Mouse (Mus musculus): Measurements from ENCODE around the gene Arf4. TPM values are rescaled to one million over a fixed set of nuclear protein-coding genes. Genes with fewer than 3 reads are reported as not detected.
"Not testable (repeated sequence)": the region's sequence is repeated elsewhere in the genome, so short reads cannot be mapped to it uniquely, and the experiment has no call there.

Gene Arf4
- total RNA-seq, 2 experiments from 2014 or later = 17.3 to 143 TPM

DNA sequence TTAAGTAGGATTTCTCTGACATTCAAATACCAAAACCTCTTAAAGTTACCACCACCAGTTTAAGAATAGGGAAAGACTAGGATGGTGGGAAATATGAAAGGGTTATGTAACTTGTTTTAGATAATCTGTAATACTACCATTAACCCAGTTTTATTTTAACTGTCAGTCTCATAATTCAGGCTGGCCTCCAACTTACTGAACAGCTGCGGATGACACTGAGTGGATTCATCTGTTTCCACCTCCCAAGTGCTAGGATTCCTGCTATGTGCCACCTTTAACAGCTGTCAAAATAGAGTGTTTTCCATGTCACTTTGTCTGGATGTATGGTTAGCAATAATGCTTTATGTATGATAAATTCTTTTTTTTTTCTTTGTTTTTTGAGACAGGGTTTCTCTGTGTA is 22.4 kb downstream of the Arf4 start:
- no peak for ATAC-seq (replicated peaks; ENCODE audit: low FRiP score, poor library complexity, severe bottlenecking)

DNA sequence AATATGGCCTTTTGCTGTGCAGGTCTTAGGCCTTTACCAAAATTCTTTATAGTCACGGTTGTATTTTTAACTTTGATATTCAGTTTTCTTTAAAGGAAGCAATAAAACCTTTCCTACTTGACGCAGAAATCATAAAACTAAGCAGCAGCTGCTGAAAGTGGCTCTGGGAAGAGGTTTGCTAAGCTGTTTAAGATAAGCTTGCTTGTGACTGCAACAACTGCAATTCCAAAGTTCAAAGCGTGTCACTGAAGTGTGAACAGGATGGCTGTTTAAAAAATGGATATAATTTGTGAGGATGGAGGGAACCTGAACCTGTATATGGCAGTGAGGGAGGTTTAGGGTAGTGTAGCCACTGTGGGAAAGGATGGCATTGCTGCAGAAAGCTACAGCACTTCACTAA is 24.1 kb downstream of the Arf4 start:
- no peak for ATAC-seq (replicated peaks; ENCODE audit: low FRiP score, poor library complexity, severe bottlenecking)

DNA sequence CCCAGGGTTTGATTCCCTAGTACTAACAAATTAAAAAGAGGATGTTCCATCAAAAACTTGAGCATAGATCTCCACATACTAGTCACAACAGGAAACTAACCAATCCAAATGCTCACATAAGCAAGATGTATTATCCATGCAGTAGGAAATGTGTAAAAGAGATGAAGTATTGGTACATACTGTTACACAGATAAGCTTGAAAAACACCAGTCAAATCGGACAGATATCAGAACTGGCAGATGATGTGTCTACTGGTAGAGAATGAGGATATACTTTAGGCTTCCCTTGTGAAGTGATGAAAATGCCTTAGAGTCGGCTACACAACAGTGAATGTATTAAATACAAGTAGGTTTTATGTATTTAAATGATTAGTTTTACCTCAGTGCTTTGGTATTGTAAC is 24.6 kb downstream of the Arf4 start:
- ATAC-seq (replicated peaks; ENCODE audit: low FRiP score, poor library complexity, severe bottlenecking) = no peak

DNA sequence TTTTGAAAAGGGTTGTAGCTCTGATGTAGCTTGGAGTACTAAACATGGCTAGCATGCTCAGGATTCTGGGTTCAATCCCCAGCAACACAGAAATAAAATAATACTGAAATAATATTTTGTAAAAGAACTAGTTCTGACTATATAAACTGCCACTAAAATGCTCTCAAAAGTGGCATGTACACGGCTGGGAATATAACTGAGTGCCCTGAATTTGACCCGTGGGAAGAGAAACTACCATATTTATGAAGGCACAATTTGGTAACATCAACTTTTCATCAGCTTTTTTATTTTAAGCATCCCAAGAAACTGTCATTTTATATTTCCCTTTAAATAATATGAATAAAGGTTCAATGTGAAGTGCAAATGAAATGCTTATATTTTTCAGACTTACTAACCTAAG is 26.0 kb downstream of the Arf4 start:
- ATAC-seq (replicated peaks; ENCODE audit: low FRiP score, poor library complexity, severe bottlenecking) = no peak

DNA sequence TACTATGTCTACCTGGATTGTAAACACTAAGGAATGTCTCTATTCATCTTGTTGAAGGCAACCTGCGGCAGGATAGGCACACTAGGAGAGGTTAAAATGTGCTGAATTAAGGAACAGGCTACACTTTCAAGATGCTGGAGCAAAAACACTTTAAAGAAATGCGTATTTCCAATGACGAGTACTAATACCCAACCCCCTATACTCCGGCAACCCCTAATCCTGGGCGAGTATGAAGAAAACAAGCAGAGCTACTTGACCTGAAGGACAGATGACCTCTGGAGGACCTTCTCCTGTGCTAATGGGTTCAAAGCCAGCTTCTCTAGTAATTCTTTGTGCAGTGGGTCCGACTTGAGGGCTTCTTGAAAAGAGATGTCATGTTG is 30.1 kb downstream of the Arf4 start:
- ATAC-seq (replicated peaks; ENCODE audit: low FRiP score, poor library complexity, severe bottlenecking) = no peak

DNA sequence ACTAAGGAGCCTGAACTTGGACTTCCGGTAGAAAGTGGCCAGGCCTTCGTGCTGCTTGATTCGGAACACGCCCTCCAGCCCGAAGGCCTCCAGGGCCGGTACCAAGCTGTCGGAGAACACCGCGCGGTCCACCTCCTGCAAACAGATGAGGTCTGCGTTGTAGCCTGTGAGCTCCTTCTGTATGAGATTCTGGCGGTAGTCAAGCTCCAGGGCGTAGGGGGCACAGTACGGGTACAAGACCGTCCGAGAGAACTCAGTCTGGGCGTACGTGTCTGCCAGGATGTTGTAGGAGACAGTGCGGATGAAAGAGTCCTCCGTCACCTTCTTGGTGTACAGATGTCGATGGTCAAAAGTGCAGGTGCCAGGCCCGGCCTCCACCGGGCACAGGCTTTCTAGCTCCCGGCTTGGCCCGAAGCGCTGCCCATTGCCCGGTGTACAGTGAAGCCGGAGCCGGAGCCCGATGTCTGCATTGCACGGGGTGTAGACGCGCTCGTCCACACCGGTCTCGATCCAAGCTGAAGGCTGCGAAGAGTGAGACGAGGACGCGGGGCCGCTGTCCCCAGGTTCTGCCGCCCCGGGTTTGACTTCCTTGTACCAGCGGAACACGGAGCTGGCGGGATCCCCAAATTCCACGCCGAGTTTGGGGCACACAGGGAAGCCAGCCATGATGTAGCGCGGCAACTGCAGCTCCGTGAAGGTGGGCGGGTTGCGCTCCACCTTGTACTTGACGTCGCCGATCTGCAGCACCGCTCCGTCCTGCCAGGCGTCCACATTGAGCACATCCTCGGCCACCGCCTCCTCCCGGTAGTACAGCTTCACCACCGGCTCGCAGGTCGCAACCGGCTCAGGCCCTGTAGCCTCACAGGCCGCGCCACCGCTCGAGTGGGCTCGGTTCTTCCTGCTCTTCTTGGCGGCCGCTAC is 30.8 kb downstream of the Arf4 start:
- ATAC-seq (replicated peaks; ENCODE audit: low FRiP score, poor library complexity, severe bottlenecking) = peak; percentile 67

DNA sequence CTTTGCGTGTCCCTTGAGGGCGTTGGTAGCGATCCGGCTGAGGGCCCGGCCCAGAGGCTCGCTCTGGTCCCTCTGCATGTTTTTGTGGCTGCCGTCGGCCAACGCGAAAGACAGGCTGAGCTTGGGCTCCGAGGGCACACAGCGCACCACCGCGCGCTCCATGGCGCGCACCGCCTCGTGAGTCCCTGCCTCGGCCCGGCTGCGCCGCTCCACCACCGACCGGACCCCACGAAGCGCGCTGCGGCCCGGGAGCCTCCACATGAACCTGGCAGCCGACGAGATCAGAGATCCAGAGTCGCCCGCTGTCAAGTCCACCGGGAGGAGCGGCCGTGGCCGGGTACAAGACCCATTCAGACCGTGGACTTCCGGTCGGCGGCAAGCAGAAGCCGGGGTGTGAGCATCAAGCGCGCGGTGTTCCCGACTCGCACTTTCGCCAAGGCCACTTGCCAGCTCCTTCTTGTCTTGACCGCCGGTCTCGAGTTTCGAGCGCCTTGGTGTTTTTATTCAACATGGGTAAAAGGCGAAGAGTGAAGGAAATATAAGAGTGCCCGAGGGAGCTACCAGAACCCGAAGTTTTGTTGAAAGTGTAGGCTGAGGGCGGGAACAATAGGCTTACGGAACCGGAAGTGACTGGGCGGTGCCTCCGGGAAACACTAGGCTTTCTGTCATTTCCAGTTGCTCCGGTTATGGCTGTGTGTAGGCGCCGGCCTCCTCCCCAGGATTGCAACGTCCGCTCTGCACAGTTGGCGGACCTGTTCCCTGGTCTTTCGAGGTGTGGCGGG is 31.6 kb downstream of the Arf4 start, which contains the start of gene Pde12:
TSS of gene Pde12 (minus strand) at position 592 of the 782 bp plus-strand sequence.
- ATAC-seq (replicated peaks; ENCODE audit: low FRiP score, poor library complexity, severe bottlenecking) = peak; percentile 87

DNA sequence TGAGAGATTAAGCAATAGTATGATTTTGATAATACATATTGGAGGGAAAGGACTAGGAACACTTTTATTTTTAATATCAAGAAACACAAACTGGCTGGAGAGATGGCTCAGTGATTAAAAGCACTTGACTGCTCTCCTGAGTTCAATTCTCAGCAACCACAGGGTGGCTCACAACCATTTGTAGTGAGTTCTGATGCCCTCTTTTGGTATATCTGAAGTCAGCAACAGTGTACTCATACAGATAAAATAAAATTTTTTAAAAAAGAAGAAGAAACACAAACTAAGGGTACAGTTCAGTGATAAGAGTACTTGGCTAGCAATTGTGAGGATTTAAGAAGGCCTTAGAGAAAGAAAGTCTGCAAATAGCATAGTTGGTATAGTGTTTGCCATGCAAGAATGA is 33.1 kb downstream of the Arf4 start:
- no peak for ATAC-seq (replicated peaks; ENCODE audit: low FRiP score, poor library complexity, severe bottlenecking)

DNA sequence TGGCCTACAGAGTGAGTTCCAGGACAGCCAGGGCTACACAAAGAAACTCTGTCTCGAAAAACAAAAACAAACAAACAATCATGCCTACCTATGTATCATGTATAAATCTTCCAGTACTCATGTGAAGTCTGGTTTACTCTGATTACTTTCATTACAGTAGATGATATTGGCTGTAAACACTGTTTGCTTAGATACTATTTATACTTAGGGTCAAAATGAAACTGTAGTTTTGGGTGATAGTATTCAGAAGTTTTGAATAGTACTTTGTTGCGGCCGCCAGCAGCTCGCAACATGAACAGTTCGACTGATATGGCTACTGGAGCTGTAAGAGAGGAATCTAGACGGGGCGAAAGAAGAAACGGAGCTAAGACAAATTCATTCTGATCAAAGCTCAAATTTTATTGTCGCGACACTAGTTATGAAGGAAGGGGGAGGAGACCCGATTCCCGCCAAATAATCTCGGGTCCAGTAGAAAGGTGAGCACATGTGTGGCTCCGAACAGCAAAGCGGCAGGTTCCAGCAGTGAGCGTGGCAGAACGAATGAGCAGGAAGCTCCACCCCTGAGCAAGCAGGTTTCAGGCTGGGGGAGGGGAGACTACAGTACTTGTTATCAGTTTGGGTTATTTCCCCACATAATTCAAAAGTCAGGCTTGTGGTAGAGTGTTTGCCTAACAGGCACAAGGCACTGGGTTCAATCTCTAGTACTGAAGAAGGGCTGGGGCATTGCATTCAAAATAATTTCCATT is 34.2 kb downstream of the Arf4 start:
- not testable (repeated sequence) for ATAC-seq (replicated peaks; ENCODE audit: low FRiP score, poor library complexity, severe bottlenecking)

DNA sequence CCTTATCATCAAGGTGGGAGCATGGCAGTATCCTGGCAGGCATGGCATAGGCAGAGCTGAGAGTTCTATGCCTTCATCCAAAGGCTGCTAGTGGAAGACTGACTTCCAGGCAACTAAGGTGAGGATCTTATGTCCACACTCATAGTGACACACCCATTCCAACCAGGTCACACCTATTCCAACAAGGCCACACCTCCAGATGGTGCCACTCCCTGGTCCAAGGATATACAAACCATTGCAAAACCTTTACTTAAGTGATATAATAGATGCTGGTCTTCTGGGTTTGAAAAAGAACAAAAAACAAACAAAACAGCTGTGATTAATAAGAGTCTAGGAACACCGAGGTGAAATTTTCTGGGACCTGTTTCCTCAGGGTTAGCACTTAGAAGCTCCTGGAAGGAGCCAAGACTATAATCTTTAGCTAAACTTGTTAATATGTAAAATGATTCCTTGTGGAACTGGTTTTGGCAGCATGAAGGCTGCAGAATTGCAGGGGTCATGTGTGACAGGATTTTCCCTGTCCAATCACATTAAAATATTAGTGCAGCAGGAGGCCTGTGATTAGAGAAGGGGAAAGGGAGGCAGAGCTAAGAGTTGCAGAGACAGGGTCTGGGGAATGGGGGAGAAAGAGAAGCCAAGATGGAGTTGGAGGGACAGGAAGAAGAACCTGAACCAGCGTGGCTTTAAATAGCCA is 36.7 kb downstream of the Arf4 start:
- not testable (repeated sequence) for ATAC-seq (replicated peaks; ENCODE audit: low FRiP score, poor library complexity, severe bottlenecking)

DNA sequence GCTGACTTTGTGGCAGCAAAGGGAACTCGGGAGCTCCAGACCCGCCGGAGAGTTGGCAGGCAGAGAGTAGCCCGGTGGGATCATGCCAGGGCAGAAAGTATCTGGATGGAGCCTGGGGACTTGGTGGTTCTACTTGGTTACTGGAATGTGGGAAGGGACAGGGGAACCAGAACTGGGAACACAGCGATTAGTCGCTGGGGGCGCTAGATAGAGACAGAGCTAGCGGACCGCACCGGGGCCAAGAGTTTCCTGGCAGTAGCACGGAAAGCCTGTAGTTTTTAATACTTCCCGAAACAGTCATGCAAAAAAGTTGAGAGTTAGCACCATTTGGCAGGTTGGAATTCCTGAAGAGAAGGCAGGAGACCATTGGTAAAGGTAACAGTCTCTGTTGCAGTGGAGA is 37.5 kb downstream of the Arf4 start:
- peak; percentile 96 for ATAC-seq (replicated peaks; ENCODE audit: low FRiP score, poor library complexity, severe bottlenecking)

DNA sequence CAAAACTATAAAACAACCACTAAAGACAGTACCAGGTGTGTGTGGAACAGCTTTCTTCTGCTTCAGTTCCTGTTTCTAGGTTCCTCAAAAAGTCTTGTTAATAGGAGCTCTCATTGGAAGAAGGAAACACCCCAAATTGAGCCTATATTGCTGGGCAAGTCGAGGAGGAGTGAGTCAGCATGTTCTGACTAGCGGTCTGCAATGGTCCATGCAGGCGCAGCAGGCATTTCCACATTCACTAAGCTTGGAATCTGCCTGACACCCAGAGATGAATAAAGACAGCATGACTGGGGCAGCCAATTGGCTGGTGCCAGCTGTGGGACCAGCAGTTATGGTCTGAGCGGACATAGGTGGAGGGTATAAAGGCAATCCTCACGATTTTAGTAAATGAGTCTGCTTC is 37.9 kb downstream of the Arf4 start:
- peak; percentile 96 for ATAC-seq (replicated peaks; ENCODE audit: low FRiP score, poor library complexity, severe bottlenecking)

DNA sequence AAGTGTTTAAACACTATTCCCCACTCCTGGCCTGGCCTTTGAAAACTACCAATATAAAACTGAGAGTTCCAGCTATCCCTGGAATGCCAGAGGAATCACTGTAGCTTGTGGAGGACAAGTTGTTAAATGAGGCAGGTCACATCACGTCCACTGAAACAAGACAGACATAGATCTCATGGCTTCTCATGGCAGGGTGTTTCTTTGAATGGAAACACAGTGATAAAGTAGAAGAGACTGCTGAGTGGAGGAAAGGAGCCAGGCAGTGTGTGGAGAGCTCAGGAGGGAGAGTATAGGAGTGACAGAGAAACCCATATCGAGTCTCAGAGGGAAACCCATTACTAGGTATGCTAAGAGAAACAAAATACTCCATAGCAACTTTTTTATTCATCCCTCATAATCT is 52.9 kb downstream of the Arf4 start:
- no peak for ATAC-seq (replicated peaks; ENCODE audit: low FRiP score, poor library complexity, severe bottlenecking)

DNA sequence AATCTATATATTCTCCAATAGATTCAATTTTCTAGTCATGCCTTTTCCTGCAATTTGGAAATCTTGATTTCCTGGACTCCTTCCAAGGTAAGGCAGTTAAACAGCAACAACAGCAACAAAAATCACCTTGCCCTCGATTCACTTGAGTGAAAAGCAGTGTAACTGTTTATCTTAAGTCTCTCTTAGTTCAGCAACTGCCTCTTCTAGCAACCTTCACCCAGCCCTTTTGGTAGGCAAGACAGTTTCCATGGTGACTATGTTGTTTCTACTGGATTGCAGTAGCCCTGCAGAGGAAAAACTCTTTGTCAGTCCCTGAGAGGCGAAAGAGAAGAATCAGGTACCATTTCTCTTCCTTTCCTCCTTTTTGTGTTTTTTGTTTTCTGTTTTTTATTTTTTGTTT is 53.5 kb downstream of the Arf4 start:
- ATAC-seq (replicated peaks; ENCODE audit: low FRiP score, poor library complexity, severe bottlenecking) = no peak

DNA sequence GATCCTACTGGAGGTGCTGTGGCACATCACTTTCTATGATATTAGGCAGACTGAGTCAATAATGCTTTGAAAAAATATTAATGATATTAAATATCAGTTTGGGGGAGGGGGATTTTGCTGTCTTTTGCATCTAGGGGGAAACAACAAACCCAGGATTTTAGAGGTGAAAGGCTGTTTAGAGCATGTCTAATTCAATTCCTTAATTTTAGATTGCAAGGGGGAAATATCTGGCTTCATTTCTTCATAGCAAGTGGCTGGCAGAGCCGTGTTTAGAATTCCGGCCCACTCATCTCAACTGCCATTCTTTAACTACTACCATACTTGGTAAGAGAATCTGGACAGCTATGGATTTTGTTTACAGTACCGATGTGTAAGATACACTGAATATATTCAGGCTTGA is 55.1 kb downstream of the Arf4 start, which contains the start of gene Dnah12:
TSS of gene Dnah12 (plus strand) at position 301 of the 400 bp plus-strand sequence.
- no peak for ATAC-seq (replicated peaks; ENCODE audit: low FRiP score, poor library complexity, severe bottlenecking)

DNA sequence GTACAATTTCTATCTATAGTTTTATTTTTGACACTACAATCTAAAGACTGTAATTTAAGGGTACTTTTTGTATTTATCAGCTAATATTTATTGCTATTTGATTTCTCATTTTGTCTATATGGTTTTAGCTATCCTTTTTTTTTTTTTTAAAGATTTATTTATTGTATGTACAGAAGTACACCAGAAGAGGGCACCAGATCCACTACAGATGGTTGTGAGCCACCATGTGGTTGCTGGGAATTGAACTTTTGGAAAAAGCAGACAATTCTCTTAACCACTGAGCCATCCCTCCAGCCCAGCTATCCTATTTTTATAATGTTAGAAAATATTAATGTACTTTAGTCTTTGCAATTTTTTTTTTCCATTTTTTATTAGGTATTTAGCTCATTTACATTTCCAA is 60.0 kb downstream of the Arf4 start:
- no peak for ATAC-seq (replicated peaks; ENCODE audit: low FRiP score, poor library complexity, severe bottlenecking)

DNA sequence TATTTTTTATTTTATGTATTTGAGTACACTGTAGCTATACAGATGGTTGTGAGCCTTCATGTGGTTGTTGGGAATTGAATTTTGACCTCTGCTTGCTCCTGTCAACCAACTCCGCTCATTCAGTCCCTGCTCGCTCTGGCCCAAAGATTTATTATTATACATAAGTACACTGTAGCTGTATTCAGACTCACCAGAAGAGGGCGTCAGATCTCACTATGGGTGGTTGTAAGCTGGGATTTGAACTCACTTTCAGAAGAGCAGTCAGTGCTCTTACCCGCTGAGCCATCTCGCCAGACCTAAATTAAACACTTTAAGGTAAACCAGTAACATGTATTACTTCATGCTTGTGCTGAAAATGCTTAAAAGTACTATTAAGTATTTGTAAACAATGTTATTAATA is 67.4 kb downstream of the Arf4 start:
- ATAC-seq (replicated peaks; ENCODE audit: low FRiP score, poor library complexity, severe bottlenecking) = not testable (repeated sequence)

Data from erythroid progenitor cell, adult 5-6 weeks (primary cell).